In genomic region chr7:131722783-131723575, GRCm38 (mm10) we compare ENCODE assay signal across 15 mouse cellular contexts.
DNase-seq lines count a peak whose midpoint lies in the region; ATAC-seq lines count a peak whose summit lies in the region.
"Had no signal": no experiment of that assay in that cellular context is flagged by ENCODE, and none has a peak within 500 bp of the region (broad histone marks: within the 10 kb centered on the region; RNA-seq: fewer than 3 reads in every experiment).

No protein-coding gene starts in this region.

- no peaks in the 10 kb centered on the region for H3K9me3 ChIP-seq in hindbrain, embryonic 12.5 days (replicated peaks)
- H3K9me3 ChIP-seq in midbrain, embryonic 11.5 days (ENCODE audit: control insufficient read depth, low read length): no peaks in the 10 kb centered on the region
- H3K9me3 ChIP-seq: embryonic facial prominence, embryonic 13.5 days; stomach, embryonic 15.5 days had no signal

- ATAC-seq in hindbrain, embryonic 12.5 days (ENCODE audit: low FRiP score): 0 out of 2 replicates have a peak, but pooled peaks have one; percentile 16
- 0 out of 2 replicates have a peak, but pooled peaks have one; percentile 24 for ATAC-seq in midbrain, embryonic 11.5 days (ENCODE audit: low FRiP score)
- ATAC-seq in megakaryocyte, adult 5-6 weeks (ENCODE audit: poor library complexity, severe bottlenecking): no peak
- ATAC-seq: inflammation-experienced regulatory T-cells, adult 6 months had no signal

- H3K36me3 ChIP-seq in hindbrain, embryonic 12.5 days: no peaks in the 10 kb centered on the region
- no peaks in the 10 kb centered on the region for H3K36me3 ChIP-seq in midbrain, embryonic 11.5 days (ENCODE audit: control insufficient read depth, insufficient read depth, low read length)
- H3K36me3 ChIP-seq: embryonic facial prominence, embryonic 13.5 days; stomach, embryonic 15.5 days had no signal

- H3K9ac ChIP-seq in hindbrain, embryonic 12.5 days: no peak overlapping the region
- 0 out of 2 replicates have a peak overlapping the region, but pooled peaks have one; percentile 0 for H3K9ac ChIP-seq in midbrain, embryonic 11.5 days (ENCODE audit: low read length)
- H3K9ac ChIP-seq: embryonic facial prominence, embryonic 13.5 days; stomach, embryonic 15.5 days had no signal

- H3K27me3 ChIP-seq in hindbrain, embryonic 12.5 days: peaks cover 6% of the 10 kb centered on the region; the same call in 1 of the 2 replicates
- 0 out of 2 replicates have a peak, but pooled peaks cover 3% of the 10 kb centered on the region for H3K27me3 ChIP-seq in midbrain, embryonic 11.5 days (ENCODE audit: control insufficient read depth, insufficient read depth, low read length)
- H3K27me3 ChIP-seq: stomach, embryonic 15.5 days had no signal

- peak overlapping the region; percentile 21; the same call in 1 of the 2 replicates for H3K4me2 ChIP-seq in hindbrain, embryonic 12.5 days (replicated peaks)
- H3K4me2 ChIP-seq in midbrain, embryonic 11.5 days: peak overlapping the region; percentile 16; the same call in 1 of the 2 replicates
- H3K4me2 ChIP-seq: embryonic facial prominence, embryonic 13.5 days; stomach, embryonic 15.5 days had no signal

- peaks cover 16% of the 10 kb centered on the region for H3K4me1 ChIP-seq in hindbrain, embryonic 12.5 days
- 0 out of 2 replicates have a peak, but pooled peaks cover 6% of the 10 kb centered on the region for H3K4me1 ChIP-seq in midbrain, embryonic 11.5 days (ENCODE audit: control insufficient read depth, insufficient read depth, low read length)
- H3K4me1 ChIP-seq: stomach, embryonic 15.5 days had no signal

- 16% methylated on average over 9 of the region's 9 CpGs for WGBS in hindbrain, embryonic 12.5 days
- 11% methylated on average over 9 of the region's 9 CpGs for WGBS in midbrain, embryonic 11.5 days

- peak; percentile 54 for DNase-seq in embryo, embryonic 10.5 days (ENCODE audit: low spot score)
- DNase-seq in embryo, embryonic 9.5 days (ENCODE audit: extremely low spot score): no peak
- DNase-seq in midbrain, embryonic 11.5 days (ENCODE audit: low spot score, missing footprints): peak; percentile 89
- peak; percentile 56 for DNase-seq in retina, postnatal 1 day
- no peak for DNase-seq in frontal cortex, adult 2 months (ENCODE audit: extremely low spot score in 1 of 2, low spot score in 1 of 2)
- no peak for DNase-seq in kidney, adult 18-20 months
- DNase-seq: adrenal gland, postnatal 14 days; cerebellum, adult 11 months; right cerebral cortex, postnatal 25 days; thymus, postnatal 4 days had no signal

- no peak overlapping the region for H3K4me3 ChIP-seq in hindbrain, embryonic 12.5 days
- no peak overlapping the region for H3K4me3 ChIP-seq in midbrain, embryonic 11.5 days (ENCODE audit: low read depth, low read length)
- H3K4me3 ChIP-seq: embryonic facial prominence, embryonic 13.5 days; stomach, embryonic 15.5 days had no signal

- no peak overlapping the region; the same call in 1 of the 2 replicates for H3K27ac ChIP-seq in hindbrain, embryonic 12.5 days
- no peak overlapping the region for H3K27ac ChIP-seq in midbrain, embryonic 11.5 days (ENCODE audit: low read depth, low read length)
- H3K27ac ChIP-seq: embryonic facial prominence, embryonic 13.5 days; stomach, embryonic 15.5 days had no signal

Comparison
In these comparisons a context has a peak if more than half of its experiments do, and no peak if none do; other contexts are left out.
1. DNase-seq: peak in embryo, embryonic 10.5 days (single experiment), midbrain, embryonic 11.5 days (single experiment) and retina, postnatal 1 day (single experiment); none in embryo, embryonic 9.5 days (single experiment), frontal cortex, adult 2 months (0 of 2) and kidney, adult 18-20 months (single experiment).